Mouse (Mus musculus): ENCODE measurements around the gene C8a. TPM values are rescaled to one million over a fixed set of nuclear protein-coding genes. Genes with fewer than 3 reads are reported as not detected.
A peak's percentile ranks its signal among the peaks of the same experiment; 100 is the strongest.

Gene C8a
- total RNA-seq (2021) = under 1 TPM in 1 of 2 experiments, not detected in 1; 0.69 TPM
- not detected in 2 replicates for polyA plus RNA-seq (2012; rRNA removed)
- long read RNA-seq, partial matches to known transcripts = 0 of 1 reads
- long read RNA-seq, other reads (novel, unspliced or antisense) = 1 of 1 reads

DNA sequence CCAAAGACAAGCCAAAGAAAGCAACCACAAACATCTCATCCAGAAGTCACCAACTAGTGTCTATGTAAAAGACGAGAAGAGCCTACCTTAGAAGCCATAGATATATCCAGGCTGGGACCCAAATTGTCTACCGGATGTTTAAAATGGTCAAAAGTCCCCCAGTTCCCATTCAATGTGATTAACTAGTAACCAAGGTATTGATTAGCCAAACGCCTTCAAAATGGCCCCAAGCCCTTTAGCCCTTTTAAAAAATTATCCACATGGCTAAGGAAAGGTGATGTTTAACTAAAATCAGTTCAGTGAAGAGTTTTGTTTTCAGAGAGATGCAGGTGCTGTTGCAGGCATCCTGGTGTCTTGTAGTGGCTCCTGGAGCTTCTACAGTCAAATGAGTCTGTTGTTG is at the start of gene C8a:
C8a (minus strand) TSS at position 76 of the 400 bp plus-strand sequence.
- no peak for DNase-seq

GRCm38 (mm10) chr4:104925383-104925782 is 49.2 kb upstream of the C8a start:
- no peak for DNase-seq

GRCm38 (mm10) chr4:104918017-104918416 is 41.8 kb upstream of the C8a start:
- no peak for DNase-seq

GRCm38 (mm10) chr4:104914711-104915247 is 38.6 kb upstream of the C8a start:
- DNase-seq = peak; percentile 39

GRCm38 (mm10) chr4:104913291-104914129 is 37.3 kb upstream of the C8a start, which contains the start of gene Fyb2:
Gene Fyb2 (plus strand): TSS chr4:104913456.
- no peak for DNase-seq

GRCm38 (mm10) chr4:104911685-104912084 is 35.5 kb upstream of the C8a start:
- peak; percentile 79 for DNase-seq

- DNase-seq = no peak
Measured at GRCm38 (mm10) chr4:104905049-104905448, 28.9 kb upstream of the C8a start.

- no peak for DNase-seq
Measured at GRCm38 (mm10) chr4:104902836-104903235, 26.6 kb upstream of the C8a start.

GRCm38 (mm10) chr4:104894004-104894734 is 18.0 kb upstream of the C8a start:
- peak; percentile 30 for DNase-seq

DNA sequence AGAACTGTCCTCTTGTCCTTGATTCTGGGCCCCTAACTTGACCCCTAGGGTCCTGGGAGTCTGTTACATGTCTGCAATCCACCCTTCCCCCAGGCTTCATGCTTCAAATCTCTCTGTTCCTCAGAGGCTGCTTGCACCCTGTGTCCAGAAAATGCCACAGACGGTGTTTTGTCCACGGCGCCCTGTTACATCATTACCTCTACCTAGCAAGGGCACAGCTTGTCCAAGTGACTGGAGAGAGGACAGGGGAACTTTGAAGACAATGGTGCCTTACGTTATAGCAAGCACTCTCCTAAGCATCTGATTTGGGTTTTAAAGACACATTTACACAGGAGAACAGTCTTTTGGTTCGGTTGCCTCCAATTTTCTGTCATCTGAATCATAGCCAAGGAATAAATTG is 17.4 kb upstream of the C8a start:
- DNase-seq = no peak

GRCm38 (mm10) chr4:104891708-104892107 is 15.5 kb upstream of the C8a start:
- DNase-seq = no peak

GRCm38 (mm10) chr4:104888499-104889262 is 12.5 kb upstream of the C8a start:
- DNase-seq = no peak

GRCm38 (mm10) chr4:104887486-104887885 is 11.3 kb upstream of the C8a start:
- DNase-seq = no peak

GRCm38 (mm10) chr4:104875832-104876231 is 366 bp downstream of the C8a start:
- no peak for DNase-seq

GRCm38 (mm10) chr4:104870196-104870595 is 6.0 kb downstream of the C8a start:
- no peak for DNase-seq

DNA sequence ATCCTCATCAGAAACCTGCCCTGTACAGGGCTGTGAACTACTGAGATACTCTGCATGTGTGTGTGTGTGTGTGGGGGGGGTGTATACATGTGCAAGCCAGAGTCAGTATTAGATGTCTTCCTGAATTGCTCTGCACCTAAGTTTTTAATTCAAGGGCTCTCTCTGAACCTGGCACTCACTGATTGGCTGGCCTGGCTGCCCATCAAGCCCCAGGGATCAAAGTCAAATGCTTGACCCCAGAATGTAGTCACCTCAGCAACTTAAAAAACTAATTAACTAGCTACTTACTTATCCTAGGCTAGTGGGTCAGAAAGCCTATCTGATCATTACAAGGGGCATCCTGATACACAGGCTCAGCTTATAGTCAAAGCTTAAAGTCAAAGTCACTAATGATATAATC is 6.6 kb downstream of the C8a start:
- no peak for DNase-seq

DNA sequence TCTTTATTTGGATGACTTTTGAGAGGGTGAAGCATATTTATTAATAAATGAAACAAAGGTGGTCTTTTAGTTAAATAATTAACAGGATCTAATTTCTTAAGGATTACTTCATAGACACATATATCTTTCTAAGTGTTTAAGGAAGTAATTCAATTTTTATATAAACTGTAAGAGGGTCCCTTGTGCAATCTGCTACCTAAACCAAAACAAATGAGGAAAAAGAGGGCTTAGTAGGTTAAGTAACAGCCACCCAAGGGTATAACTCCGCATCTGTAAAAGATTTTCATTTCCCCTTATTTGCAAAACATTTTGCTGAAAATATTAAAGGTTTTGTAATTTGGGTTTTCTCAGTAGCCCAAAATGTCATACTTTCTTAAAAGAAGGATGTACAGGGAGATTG is 11.8 kb downstream of the C8a start:
- no peak for DNase-seq

GRCm38 (mm10) chr4:104861241-104861640 is 15.0 kb downstream of the C8a start:
- no peak for DNase-seq

- no peak for DNase-seq
Measured at GRCm38 (mm10) chr4:104857823-104858222, 18.4 kb downstream of the C8a start.

DNA sequence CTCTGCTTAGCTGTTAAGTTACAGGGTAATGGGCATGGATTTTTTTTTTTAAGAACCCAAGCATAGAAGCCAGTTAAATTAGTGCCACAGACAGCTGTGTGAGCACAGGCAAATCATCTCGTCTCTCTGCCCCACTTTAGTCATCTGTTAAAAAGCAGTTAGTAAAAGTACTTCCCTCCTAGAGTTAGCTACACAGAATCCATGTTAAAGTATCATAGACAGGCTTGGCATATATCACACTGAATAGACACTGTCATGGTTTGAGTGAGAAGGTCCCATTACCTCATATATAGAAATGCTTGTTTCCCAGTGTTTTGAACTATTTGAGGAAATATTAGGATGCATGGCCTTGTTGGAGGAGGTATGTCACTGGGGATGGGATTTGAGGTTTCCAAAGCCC is 19.2 kb downstream of the C8a start, which contains the start of gene Gm17662:
Gm17662 (plus strand) TSS at position 301 of the 400 bp plus-strand sequence.
- no peak for DNase-seq

DNA sequence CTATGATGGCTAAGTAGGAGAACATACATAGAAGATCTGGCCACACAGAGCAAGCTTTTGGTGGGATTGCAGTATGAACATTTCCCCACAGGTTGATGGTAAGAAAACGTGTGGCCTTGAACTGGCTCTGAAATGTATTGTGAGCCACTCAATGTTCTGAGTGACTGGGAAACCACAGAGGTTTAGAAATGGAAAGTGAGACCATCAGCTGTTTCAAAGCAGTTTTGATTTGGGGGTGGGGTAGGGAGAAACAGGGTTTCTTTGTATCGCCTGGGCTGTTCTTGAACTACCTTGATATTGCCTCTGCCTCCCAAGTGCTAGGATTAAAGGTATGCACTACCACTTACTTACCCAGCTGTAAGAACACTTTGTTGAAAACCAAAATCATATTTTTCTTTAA is 21.0 kb downstream of the C8a start:
- DNase-seq = no peak

DNA sequence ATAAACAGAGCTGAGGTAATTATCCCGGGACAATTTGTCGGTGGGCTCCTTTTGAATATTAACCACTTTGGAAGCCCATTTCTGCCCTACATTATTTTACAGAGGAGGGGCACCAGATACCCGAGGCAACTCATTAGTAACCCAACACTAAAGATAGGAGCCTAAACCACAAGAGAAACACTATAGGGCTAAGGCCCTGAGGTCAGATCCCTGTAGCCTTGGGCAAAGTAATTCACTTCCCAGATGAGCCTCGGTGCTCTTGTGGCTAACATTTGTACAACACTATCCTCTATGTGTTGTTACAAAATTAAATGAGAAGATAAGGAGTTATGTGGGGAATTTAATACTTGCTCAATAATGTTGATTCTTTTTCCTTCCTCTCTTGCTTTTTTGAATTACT is 32.7 kb downstream of the C8a start:
- DNase-seq = no peak

Measured in adrenal gland, adult 2 months (tissue).